Mouse (Mus musculus) mature B cell (primary cell): ENCODE results near the gene Ubash3a.

ENCODE experiments used
- in situ Hi-C: fragments of 300-500 bp; cut with MboI; formaldehyde crosslinking; loops from 2 replicates; pipeline ENCODE4 v1.14.3; 2019

The Ubash3a gene

GRCm38 (mm10) chr17:31207771-31208334 lies at the start of gene Ubash3a:
Ubash3a (plus strand) TSS chr17:31207873.
- in situ Hi-C loops: no loop called here

- in situ Hi-C loops: no loop called here
Observed at GRCm38 (mm10) chr17:31157921-31158320, 49.8 kb upstream of the Ubash3a start.

- in situ Hi-C loops: no loop called here
Observed at GRCm38 (mm10) chr17:31160291-31160690, 47.4 kb upstream of the Ubash3a start.

- in situ Hi-C loops: no loop called here
Observed at GRCm38 (mm10) chr17:31162607-31163006, 45.1 kb upstream of the Ubash3a start.

GRCm38 (mm10) chr17:31163821-31164220 lies 43.9 kb upstream of the Ubash3a start:
- in situ Hi-C loops: no loop called here

- in situ Hi-C loops: no loop called here
Observed at GRCm38 (mm10) chr17:31165127-31165526, 42.5 kb upstream of the Ubash3a start, which contains the start of gene Tff1. Tff1 (minus strand) TSS chr17:31165277.

GRCm38 (mm10) chr17:31169796-31170195 lies 37.9 kb upstream of the Ubash3a start:
- in situ Hi-C loops: no loop called here

GRCm38 (mm10) chr17:31176321-31176720 lies 31.4 kb upstream of the Ubash3a start:
- in situ Hi-C loops: no loop called here

GRCm38 (mm10) chr17:31181490-31181889 lies 26.2 kb upstream of the Ubash3a start:
- in situ Hi-C loops: no loop called here

GRCm38 (mm10) chr17:31183180-31183974 lies 24.3 kb upstream of the Ubash3a start:
- in situ Hi-C loops: no loop called here

- in situ Hi-C loops: no loop called here
Observed at GRCm38 (mm10) chr17:31184269-31184990, 23.2 kb upstream of the Ubash3a start.

- in situ Hi-C loops: no loop called here
Observed at GRCm38 (mm10) chr17:31187370-31187769, 20.3 kb upstream of the Ubash3a start.

- in situ Hi-C loops: no loop called here
Observed at GRCm38 (mm10) chr17:31191825-31192224, 15.8 kb upstream of the Ubash3a start.

GRCm38 (mm10) chr17:31192663-31193062 lies 15.0 kb upstream of the Ubash3a start:
- in situ Hi-C loops: no loop called here

GRCm38 (mm10) chr17:31193360-31193759 lies 14.3 kb upstream of the Ubash3a start:
- in situ Hi-C loops: no loop called here

- in situ Hi-C loops: no loop called here
Observed at GRCm38 (mm10) chr17:31195207-31195606, 12.5 kb upstream of the Ubash3a start.

- in situ Hi-C loops: no loop called here
Observed at GRCm38 (mm10) chr17:31196283-31196682, 11.4 kb upstream of the Ubash3a start.

- in situ Hi-C loops: no loop called here
Observed at GRCm38 (mm10) chr17:31198877-31199276, 8.8 kb upstream of the Ubash3a start, which contains the start of gene Tmprss3. Tmprss3 (minus strand) TSS chr17:31198977.

GRCm38 (mm10) chr17:31208654-31209053 lies 981 bp downstream of the Ubash3a start:
- in situ Hi-C loops: no loop called here

- in situ Hi-C loops: no loop called here
Observed at GRCm38 (mm10) chr17:31209376-31209930, 1.8 kb downstream of the Ubash3a start.

- in situ Hi-C loops: no loop called here
Observed at GRCm38 (mm10) chr17:31210299-31210698, 2.6 kb downstream of the Ubash3a start.

- in situ Hi-C loops: no loop called here
Observed at GRCm38 (mm10) chr17:31211881-31212280, 4.2 kb downstream of the Ubash3a start.
